Mouse (Mus musculus) macrophage (primary cell): ENCODE measurements at regions not wholly inside any gene's neighbourhood (a gene's known extent, or its start where the extent isn't known, plus 50 kb on each side); places are given as distances from the start of the nearest gene placed in this dataset.

ENCODE experiments used
- H3K27ac ChIP-seq: fragments of 350-480 bp; formaldehyde crosslinking; 2 replicates; pipeline ENCODE4 v1.9.0; 2021
- H3K36me3 ChIP-seq: fragments of 350-480 bp; formaldehyde crosslinking; 2 replicates; pipeline ENCODE4 v1.9.0; 2021; ENCODE audit errors: inconsistent target
- H3K4me3 ChIP-seq: fragments of 350-480 bp; formaldehyde crosslinking; 2 replicates; pipeline ENCODE4 v1.9.0; 2021; ENCODE audit errors: inconsistent target
- H3K79me2 ChIP-seq: fragments of 350-480 bp; formaldehyde crosslinking; 2 replicates; pipeline ENCODE4 v1.9.0; 2021; ENCODE audit errors: inconsistent target
- WGBS: methylation state at CpG from one replicate; pipeline ENCODE4 v1.1.7; 2026; ENCODE audit warnings: inconsistent platforms; ENCODE audit not compliant: missing documents; 5-methylcytosine and 5-hydroxymethylcytosine counted together

DNA sequence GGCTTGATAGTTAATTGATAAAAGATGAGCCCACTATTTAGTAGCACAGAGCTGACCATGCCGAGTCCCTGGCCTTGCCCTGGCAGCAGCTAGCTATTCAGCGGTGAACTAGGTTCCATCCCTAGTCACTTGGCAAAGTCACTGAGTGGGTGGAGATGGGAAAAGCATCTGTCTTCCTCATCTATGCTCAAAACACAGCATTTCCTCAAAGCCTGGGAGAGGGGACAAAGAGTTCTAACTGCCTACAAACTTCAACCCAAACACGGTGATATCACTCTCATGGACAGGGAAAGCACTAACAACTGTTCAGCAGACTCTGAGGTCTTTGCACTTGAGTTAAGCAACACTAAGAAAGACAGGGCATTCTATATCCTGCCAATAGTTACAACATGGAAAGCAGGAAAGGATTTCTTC is 225.5 kb downstream of the Qk start:
- WGBS, result 69% methylated on average over 3 of the region's 3 CpGs
- Histone ChIP-seq H3K27ac (no peak overlapping the region), H3K36me3 (no peaks in the 10 kb centered on the region), H3K79me2 (no peaks in the 10 kb centered on the region), H3K4me3 (no peak overlapping the region)

DNA sequence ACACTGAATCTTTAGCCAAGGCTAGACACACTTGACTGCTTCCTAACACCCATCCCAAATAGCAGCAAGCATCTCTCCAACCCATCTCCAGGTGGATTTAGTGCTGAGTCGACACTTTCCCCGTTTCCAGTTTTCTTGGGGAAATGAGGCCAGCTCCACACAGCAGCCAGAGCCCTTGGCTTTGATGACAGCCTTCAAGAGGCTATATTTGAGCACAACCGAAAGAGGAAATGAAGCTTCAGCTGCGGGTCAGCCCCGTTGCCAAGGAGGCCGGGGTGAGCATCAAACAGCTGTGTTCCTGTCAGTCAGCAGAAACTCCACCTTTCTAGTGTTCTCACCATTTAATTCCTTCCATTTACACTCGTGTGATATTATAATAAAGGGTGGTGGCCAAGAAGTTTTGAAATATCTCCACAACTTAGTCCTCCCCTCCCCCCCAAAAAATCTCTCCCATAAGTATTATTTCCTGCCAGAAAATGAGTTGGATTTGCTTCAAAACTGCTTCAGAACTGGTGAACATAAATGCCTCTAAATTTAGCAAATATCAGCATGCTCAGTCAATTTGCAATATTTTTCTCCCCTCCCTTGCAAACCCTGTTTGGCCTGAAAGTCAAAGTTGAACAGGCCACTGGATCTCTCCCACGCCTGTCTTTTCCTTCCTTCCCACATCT is 226.1 kb downstream of the Qk start:
- no peaks in the 10 kb centered on the region for H3K79me2 ChIP-seq
- H3K27ac ChIP-seq, result no peak overlapping the region
- no peak overlapping the region for H3K4me3 ChIP-seq
- WGBS, result 16% methylated on average over 8 of the region's 8 CpGs
- H3K36me3 ChIP-seq, result no peaks in the 10 kb centered on the region

DNA sequence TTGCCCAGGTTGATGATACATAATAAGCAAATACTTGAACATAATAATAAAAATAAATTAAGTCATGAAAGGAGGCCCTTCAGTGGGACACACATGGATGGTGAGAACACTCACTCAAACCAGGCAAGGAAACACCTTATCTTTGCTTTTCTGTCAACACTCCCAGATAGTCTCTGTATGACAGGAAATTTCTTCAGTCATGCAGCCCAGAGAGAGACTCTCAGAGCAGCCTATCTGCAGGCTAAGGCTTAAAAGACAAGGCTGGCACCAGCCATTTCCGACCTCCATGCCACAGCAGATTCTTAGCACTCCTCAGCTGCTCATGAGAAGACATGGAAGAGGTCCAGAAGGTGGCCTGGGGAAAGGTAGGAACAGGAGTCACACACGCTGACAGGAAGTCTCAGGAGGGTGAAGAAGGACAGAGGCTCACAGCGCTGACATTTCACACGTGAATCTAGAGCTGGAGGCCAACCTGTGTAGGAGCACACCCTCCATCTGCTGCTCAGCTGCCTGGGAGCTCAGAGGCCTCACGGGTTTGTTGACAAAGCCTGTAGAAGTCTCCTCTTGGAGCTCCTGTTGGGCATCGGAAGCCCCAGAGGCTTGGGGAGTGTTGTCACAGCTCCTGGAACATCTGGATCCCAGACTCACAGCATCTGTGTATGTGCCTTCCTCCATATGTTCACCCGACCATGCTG is 232.3 kb downstream of the Qk start:
- Histone ChIP-seq H3K4me3 (no peak overlapping the region), H3K27ac (no peak overlapping the region), H3K79me2 (no peaks in the 10 kb centered on the region), H3K36me3 (no peaks in the 10 kb centered on the region)
- 86% methylated on average over 7 of the region's 7 CpGs for WGBS

DNA sequence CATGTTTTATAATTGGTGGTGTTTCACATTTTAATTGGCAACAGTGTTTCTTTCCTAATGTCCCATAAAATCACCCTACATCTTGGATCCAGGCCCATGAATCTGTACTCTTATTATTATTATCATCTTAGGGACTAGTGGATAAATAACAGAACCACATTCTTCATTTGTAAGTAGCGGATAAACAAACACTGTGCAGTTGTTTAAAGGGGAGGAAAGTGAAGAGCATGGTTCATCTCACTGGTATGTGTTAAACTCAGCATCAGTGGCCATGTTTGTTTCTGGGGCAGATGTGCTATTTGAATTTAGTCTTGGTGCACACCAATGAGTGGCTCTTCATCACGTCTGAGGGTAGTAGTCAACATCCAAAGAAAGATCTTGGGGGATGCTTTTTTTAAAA is 233.1 kb downstream of the Qk start:
- H3K4me3 ChIP-seq, result no peak overlapping the region
- WGBS, result 95% methylated on average over 2 of the region's 2 CpGs
- no peak overlapping the region for H3K27ac ChIP-seq
- no peaks in the 10 kb centered on the region for H3K79me2 ChIP-seq
- no peaks in the 10 kb centered on the region for H3K36me3 ChIP-seq

DNA sequence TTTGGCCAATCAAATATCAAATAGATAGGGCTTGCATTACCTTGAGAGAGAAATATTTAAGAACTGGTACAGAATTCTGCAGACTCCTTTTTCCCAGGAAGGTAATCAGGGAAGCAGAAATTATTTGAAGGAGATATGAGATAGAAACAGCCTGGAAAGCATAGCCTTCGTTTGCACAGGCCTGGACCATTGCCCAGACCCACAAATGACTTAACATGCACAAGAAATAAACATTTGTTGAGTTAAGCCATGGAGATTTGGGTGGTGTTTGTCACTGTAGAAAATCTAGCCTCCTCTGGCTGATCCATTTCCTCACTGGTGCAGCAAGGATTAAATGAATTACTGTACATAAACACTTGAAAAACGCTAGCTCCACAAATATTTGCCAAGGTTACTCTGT is 233.5 kb downstream of the Qk start:
- no peak overlapping the region for H3K27ac ChIP-seq
- WGBS, result 55% methylated on average over 2 of the region's 2 CpGs
- no peaks in the 10 kb centered on the region for H3K79me2 ChIP-seq
- no peaks in the 10 kb centered on the region for H3K36me3 ChIP-seq
- no peak overlapping the region for H3K4me3 ChIP-seq

DNA sequence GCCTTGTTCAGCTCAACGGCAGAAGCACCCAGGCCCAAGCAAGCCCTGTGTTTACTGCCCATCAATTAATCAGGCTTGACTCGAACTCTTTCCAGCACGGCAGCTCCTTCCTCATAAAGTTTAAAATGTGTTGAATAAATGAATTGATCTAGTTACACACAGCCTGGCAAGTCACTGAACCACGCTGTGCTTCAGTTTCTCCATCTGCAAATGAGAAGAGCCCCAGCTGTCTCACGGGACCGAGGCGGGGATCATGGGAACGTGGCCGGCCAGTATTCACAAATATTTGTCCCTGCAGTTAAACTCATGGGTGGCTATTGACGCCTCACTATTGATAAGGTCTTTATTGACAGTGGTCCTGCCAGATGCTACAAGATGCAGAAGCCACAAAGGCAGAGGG is 237.9 kb downstream of the Qk start:
- 97% methylated on average over 10 of the region's 10 CpGs for WGBS
- Histone ChIP-seq H3K4me3 (no peak overlapping the region), H3K36me3 (no peaks in the 10 kb centered on the region), H3K79me2 (no peaks in the 10 kb centered on the region), H3K27ac (no peak overlapping the region)

DNA sequence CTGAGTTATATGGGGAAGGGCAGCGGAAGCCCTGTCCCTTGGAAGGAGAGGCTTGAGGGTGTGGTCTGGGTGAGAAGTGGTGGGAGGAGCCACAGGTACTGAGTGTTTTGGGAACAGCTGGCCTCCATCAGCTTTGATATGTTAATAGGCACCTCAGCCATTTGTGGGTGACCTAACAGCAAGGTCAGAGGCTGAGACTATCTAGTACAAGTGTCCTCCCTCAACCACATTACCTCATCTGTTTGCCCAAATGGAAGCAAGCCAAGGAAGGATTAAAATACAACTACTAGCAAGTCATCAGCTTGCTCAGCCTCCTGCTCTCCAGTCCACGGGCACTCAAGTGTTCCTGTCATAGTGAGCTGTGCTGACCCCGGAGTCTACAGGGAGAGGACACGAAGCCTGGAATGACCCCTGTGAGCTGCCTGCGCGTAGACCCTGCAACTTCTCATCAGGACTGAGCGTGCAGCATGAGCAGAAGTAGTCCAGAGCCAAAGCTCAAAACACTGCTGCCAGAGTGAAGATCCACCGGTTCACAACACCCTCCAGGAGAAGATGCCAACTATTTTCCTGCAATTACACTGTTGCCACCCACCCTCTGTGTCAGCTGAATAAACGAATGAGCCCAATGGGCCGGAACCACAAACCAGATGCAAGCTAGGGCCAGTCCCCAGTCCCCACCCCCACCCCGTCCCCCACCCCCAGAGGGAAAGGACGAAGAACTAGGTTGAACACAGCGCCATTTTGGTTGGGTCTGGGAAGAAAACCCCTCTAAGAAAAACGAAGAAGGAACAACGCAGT is 239.6 kb downstream of the Qk start:
- no peaks in the 10 kb centered on the region for H3K36me3 ChIP-seq

DNA sequence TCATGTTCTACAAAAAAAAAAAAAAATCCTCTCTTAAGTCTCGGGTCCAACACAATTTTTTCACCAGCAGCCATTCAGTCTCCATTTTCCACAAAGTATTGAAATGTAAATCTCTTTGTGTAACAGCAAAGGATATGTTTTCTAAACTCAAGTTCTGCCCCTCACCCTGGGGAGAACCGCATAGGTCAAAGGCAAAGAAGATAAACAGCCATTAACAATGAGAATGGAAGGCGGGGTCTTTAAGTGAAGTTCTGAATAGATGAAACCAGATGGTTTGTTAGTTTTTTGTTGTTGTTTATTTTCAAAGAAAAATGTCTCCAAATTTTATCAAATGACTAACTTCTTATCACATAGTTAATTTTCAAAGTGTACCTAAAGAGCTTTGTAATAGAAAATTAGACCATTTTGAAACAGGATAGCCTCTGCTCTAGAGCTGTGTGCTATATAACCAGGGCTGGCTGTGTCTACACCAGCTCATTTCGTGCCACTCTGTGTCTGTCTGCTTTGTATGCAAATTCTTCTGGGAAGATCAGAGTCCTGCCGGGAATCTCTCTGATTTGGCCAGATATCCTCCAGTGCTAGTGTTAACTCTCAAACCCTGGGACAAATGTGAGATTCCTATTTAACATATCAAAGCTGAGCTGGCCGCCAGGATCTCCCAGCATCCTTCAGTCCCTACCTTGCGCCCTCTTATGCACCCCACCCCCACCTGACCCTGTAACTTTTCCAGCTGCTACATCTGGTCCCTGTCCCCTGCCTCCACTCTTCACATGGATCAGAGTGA is 240.9 kb downstream of the Qk start:
- WGBS, result 74% methylated on average over 7 of the region's 7 CpGs
- H3K27ac ChIP-seq, result no peak overlapping the region
- H3K79me2 ChIP-seq, result no peaks in the 10 kb centered on the region
- H3K36me3 ChIP-seq, result no peaks in the 10 kb centered on the region
- no peak overlapping the region for H3K4me3 ChIP-seq

More for the DNA sequence above, 239.6 kb downstream of the Qk start:
- WGBS, result 97% methylated on average over 15 of the region's 15 CpGs
- H3K4me3 ChIP-seq, result no peak overlapping the region
- no peaks in the 10 kb centered on the region for H3K79me2 ChIP-seq
- no peak overlapping the region for H3K27ac ChIP-seq

DNA sequence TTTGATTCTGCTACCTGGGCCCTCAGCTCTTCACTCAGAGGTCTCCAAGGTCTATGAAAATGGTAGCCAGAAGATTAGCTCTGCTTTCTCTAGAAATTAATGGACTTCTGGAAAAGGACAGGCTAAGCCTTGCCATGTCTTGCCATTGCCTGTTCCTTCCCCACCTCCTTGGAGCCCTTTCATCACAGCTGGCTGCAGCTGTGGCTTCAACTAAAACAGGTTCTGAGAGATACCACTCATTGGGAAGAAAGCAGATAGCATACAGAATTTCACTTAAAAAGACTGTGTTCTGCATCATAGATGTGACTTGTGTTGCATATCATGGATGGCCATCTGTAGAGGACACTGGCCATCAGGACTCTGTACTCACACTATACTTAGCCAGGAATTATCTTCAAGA is 246.4 kb downstream of the Qk start:
- no peak overlapping the region for H3K27ac ChIP-seq
- H3K79me2 ChIP-seq, result no peaks in the 10 kb centered on the region
- H3K36me3 ChIP-seq, result no peaks in the 10 kb centered on the region
- no peak overlapping the region for H3K4me3 ChIP-seq

DNA sequence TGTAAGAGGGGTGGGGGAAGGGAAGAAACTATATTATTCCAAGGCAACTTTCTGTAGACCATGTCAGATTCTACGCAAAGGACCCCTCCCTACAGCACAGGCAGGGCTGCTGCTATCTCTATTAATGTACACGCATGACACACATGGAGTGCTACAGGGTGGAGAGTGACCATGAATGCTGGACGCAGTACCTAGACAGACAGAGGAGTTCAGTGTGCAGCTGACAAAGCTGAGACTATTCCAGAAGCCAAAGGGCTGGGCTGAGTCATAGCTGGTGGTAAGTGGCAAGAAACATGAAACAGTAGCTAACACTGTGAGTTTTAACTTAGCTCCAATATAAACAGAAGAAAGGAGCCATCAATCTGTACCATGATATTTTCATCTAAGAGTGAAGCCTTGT is 250.4 kb downstream of the Qk start:
- 100% methylated on average over 1 of the region's 3 CpGs for WGBS
- no peak overlapping the region for H3K4me3 ChIP-seq

DNA sequence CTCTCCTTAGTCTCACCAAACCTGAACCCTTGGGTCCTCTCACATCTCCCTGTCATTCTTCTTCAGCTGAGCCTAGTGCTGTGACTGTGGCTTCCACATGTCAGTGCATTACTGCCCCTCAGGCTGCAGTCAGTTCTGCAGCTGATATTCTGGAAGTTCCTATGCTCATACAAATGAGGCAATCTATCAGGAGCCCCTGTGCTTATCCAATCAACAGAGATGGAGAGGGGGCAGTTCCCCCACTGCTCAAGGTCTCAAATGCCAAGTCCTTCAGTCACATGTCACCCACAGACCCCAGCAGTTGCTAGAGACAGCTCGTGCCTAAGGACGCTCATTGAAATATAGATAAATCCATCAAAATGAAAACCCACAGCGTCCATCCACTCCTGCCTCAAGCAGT is 254.5 kb downstream of the Qk start:
- Histone ChIP-seq H3K79me2 (no peaks in the 10 kb centered on the region), H3K36me3 (no peaks in the 10 kb centered on the region), H3K4me3 (no peak overlapping the region), H3K27ac (no peak overlapping the region)
- 94% methylated on average over 3 of the region's 3 CpGs for WGBS

More for the DNA sequence above, 250.4 kb downstream of the Qk start:
- Histone ChIP-seq H3K79me2 (no peaks in the 10 kb centered on the region), H3K27ac (no peak overlapping the region), H3K36me3 (no peaks in the 10 kb centered on the region)

DNA sequence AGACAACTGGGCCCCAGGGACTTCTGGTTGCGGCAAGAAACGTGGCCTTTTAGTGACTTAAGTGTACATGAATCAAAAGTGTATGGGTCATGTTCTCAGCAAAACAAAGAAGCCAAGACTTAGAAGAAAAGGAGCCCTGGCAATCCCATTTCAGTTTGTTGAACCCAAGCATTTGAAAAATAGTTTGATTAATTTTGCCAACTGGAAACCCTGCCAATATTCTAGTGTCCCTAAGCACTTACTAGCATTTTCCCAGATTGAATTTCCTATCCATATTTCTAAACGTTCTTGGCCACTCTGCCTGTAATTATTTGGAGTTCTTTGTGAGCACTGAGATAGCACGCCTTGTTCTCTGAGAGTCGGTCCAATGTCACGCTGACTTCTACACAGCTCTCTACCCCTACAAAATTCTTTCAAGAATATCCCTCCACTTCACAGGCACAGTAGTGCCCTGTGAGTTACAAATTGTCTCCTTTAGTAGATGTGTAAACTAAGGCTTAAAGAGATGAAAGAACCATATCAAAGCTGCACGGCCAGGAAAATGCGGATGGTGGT is 257.0 kb downstream of the Qk start:
- Histone ChIP-seq H3K36me3 (no peaks in the 10 kb centered on the region), H3K4me3 (no peak overlapping the region), H3K79me2 (no peaks in the 10 kb centered on the region), H3K27ac (no peak overlapping the region)
- 89% methylated on average over 8 of the region's 8 CpGs for WGBS

DNA sequence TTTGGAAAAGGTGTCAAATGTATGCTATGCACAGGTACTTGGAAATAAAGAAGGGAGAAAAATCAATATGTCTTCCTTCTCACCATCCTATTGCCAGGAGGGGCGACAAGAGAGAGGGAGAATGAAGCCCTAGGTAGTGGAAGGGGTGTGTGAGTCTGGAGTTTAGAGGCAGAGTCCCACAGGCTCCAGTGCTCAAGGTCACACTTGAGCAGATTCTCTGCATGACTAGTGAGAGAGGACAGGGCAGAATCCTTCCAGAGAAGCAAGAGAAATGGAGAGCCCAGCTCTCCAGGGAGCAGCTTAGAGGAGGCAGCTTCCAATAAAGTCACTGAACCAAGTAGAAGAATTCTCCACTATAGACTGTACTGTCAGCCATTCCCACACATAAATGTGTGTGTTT is 261.9 kb downstream of the Qk start:
- Histone ChIP-seq H3K4me3 (no peak overlapping the region), H3K36me3 (no peaks in the 10 kb centered on the region), H3K27ac (no peak overlapping the region), H3K79me2 (no peaks in the 10 kb centered on the region)
- 75% methylated on average over 1 of the region's 1 CpGs for WGBS

DNA sequence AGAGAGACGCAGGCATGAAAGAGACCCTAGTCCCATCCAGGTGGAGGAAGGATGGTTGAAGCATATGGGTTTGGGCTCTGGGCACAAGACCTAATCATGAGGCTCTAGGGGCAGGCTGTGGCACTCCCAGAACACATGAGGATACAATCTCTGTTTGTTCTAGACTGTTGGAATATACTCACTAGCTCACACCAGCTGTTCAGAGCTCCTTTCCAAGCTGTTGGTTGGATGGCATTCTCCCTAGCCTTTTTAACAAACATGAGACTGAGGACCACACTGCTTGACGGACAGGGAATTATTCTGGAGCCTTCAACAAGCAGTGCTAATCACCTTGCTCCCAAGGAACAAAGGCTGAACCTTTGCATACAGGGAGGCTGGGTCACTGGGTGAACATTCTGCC is 263.6 kb downstream of the Qk start:
- WGBS, result 88% methylated on average over 1 of the region's 2 CpGs
- H3K27ac ChIP-seq, result no peak overlapping the region
- H3K79me2 ChIP-seq, result no peaks in the 10 kb centered on the region
- no peaks in the 10 kb centered on the region for H3K36me3 ChIP-seq
- no peak overlapping the region for H3K4me3 ChIP-seq
